Mouse (Mus musculus) erythroblast, embryonic 14.5 days (primary cell): ENCODE data around the gene Pprc1.

Source experiments
- GATA1 ChIP-seq: IDR thresholded peaks from 2 replicates; pipeline ENCODE4 v1.6.1; 2012; ENCODE audit warnings: low read length, inconsistent platforms, mixed read lengths
- TAL1 ChIP-seq: IDR thresholded peaks from 3 replicates; pipeline ENCODE4 v1.6.1; 2012; ENCODE audit warnings: low read length, inconsistent platforms, mixed read lengths

DNA sequence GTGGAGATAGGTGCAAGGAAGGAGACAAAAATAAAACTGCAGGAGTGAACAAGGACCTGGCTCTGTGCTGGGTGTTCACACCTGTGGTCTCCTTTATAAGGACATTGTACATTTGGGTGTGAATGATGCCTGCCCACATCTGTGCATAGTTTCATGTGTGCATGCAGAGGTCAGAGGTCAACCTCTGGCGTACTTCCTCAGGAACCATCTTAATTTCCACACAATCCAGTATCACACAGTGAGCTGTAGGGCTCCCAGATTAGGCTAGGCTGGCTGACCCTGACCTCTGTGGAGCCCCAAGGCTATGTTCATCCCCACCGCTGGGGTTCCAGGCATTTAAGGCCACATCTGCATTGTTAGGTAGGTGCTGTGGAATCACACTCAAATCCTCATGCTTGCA, 2.7 kb downstream of the Pprc1 start:
- no peak for TF ChIP-seq GATA1
- TF ChIP-seq TAL1, result no peak
